Mouse (Mus musculus): Measurements from ENCODE around the gene Tob2. TPM values are rescaled to one million over a fixed set of nuclear protein-coding genes. Genes with fewer than 3 reads are reported as not detected.

Gene Tob2
- polyA plus RNA-seq, 1 experiment from 2014 or later = 15.6 TPM

DNA sequence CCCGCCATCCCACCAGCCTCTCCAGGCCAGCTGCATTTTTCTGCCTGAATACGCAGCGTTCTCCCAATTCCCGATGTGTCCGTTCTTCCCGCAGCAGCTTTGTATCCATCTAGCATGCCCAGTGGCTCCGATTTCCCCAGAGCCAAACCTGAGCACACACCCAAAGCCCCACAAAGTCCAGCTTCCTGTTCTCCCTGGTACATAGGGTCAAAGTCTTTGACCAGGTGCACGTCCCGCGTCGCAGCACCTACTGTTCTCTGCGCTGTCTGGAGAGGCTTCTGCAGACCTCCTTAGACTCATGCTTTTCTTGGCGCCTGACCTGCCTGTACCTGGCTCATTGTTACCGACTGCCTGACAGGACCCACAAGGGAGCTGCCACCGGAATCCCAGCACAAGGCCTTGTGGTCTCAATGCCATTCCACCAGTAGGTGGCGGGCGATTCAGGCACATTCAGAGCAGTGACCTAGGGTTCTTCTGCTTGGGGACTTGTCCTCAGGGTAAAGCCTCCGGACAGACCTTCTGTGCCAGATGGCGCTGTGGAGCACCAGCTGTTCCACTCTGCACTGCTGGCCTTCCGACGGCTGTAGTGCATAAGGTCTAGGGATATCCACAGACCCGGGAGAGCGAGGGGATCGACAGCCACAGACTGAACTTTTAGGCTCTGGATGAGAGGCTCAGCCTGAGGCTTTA lies 27.3 kb downstream of the Tob2 start:
- 0 out of 2 replicates have a peak, but pooled peaks cover 12% of the 10 kb centered on the region for H3K27me3 ChIP-seq (ENCODE audit: insufficient read depth, poor library complexity, severe bottlenecking)
- H3K9me3 ChIP-seq = no peaks in the 10 kb centered on the region
- DNase-seq (ENCODE audit: low spot score) = peak; percentile 97
- peaks cover 10% of the 10 kb centered on the region; the same call in 1 of the 2 replicates for H3K36me3 ChIP-seq
- H3K4me3 ChIP-seq = peak overlapping the region; percentile 30; the same call in 1 of the 2 replicates
- WGBS = 14% methylated on average over 24 of the region's 24 CpGs
- H3K27ac ChIP-seq = peak overlapping the region; percentile 30; the same call in 1 of the 2 replicates
- H3K4me1 ChIP-seq = peaks cover 31% of the 10 kb centered on the region

DNA sequence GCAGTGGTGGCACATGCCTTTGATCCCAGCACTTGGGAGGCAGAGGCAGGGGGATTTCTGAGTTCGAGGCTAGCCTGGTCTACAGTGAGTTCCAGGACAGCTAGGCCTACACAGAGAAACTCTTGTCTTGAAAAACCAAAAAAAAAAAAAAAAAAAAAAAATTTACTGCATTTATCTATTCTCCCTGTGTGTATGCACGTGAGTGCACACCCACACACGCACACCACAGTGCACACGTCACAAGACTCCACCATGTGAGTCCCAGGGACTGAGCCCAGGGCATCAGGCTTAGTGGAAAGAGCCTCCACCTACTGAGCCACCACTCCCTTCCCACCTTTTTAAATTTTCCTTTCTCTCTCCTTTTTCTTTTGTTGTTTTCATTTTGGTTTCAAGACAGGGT lies 28.1 kb downstream of the Tob2 start:
- Histone ChIP-seq H3K27me3 (ENCODE audit: insufficient read depth, poor library complexity, severe bottlenecking) (0 out of 2 replicates have a peak, but pooled peaks cover 12% of the 10 kb centered on the region), H3K9me3 (no peaks in the 10 kb centered on the region), H3K4me3 (no peak overlapping the region), H3K27ac (no peak overlapping the region), H3K4me1 (peaks cover 24% of the 10 kb centered on the region), H3K36me3 (peaks cover 14% of the 10 kb centered on the region)
- 86% methylated on average over 4 of the region's 4 CpGs for WGBS
- DNase-seq (ENCODE audit: low spot score) = no peak

- no peak for DNase-seq (ENCODE audit: low spot score)
- Histone ChIP-seq H3K9me3 (no peaks in the 10 kb centered on the region), H3K4me3 (no peak overlapping the region), H3K27ac (no peak overlapping the region), H3K27me3 (ENCODE audit: insufficient read depth, poor library complexity, severe bottlenecking) (0 out of 2 replicates have a peak, but pooled peaks cover 3% of the 10 kb centered on the region), H3K36me3 (peaks cover 28% of the 10 kb centered on the region), H3K4me1 (peaks cover 14% of the 10 kb centered on the region)
- WGBS = 67% methylated on average over 2 of the region's 2 CpGs
These were observed 29.4 kb downstream of the Tob2 start for GRCm38 (mm10) chr15:81829208-81829580.

DNA sequence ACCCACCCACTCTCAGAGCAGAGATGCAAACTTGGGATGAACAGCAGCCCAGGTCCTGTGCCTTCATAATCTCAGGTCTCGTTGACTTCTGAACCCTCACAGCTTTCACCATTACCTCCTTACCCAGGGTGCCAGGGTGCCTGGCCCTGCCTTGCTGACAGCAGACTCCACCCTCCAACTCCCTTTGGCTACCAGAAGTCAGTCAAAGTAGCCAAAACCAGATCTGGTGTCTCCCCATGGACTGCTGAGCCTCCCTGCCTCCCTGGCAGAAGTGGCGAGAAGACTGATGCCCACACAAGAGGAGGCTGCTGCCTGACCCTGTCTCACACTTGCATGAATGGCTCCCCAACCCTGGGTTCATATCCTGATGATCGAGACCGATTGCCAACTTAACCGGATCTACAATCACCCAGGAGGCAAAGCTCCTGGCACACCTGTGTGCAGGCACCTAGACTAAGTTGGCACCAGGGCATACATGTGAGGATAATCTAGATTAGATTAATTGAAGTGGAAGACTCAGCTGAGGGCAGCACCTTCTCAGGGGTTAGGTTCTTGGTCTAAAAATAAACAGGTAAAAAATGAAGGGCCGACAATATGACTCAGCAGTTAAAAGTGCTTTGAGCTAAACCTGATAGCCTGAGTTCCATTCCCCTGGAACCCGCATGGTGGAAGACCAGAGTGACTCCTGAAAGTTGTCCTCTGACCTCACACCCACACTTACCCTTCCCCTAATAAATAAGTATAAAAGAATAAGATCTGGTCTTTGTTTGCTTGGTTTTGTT lies 30.0 kb downstream of the Tob2 start:
- Histone ChIP-seq H3K27ac (no peak overlapping the region), H3K4me1 (peaks cover 11% of the 10 kb centered on the region), H3K27me3 (ENCODE audit: insufficient read depth, poor library complexity, severe bottlenecking) (no peaks in the 10 kb centered on the region), H3K36me3 (peaks cover 33% of the 10 kb centered on the region), H3K4me3 (no peak overlapping the region), H3K9me3 (no peaks in the 10 kb centered on the region)
- no peak for DNase-seq (ENCODE audit: low spot score)
- 70% methylated on average over 7 of the region's 7 CpGs for WGBS

DNA sequence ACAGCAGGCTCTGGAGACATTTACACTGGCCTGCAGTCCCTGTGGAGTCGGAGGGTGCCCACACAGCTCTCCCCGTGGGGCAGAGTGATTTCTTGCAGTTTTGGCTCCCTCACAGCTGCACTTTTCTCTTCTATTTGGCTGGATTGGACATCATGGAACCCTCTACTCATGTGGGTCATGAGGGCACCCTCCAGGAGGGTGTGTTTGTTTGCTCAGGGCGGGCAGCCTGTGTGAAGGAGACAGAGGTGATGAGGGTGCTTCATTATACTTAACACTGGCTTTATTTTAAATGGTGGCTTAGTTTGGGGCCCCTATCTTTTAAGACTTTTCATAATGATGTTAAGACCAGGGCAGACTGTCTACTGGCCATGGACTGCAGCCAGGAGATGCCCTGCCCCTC lies 33.8 kb downstream of the Tob2 start:
- Histone ChIP-seq H3K27me3 (ENCODE audit: insufficient read depth, poor library complexity, severe bottlenecking) (no peaks in the 10 kb centered on the region), H3K4me1 (peaks cover 5% of the 10 kb centered on the region), H3K27ac (no peak overlapping the region), H3K36me3 (peaks cover 67% of the 10 kb centered on the region), H3K9me3 (no peaks in the 10 kb centered on the region), H3K4me3 (no peak overlapping the region)
- no peak for DNase-seq (ENCODE audit: low spot score)
- WGBS = 83% methylated on average over 3 of the region's 3 CpGs

- no peaks in the 10 kb centered on the region for H3K9me3 ChIP-seq
- no peaks in the 10 kb centered on the region for H3K4me1 ChIP-seq
- DNase-seq (ENCODE audit: low spot score) = no peak
- H3K27ac ChIP-seq = no peak overlapping the region
- 87% methylated on average over 3 of the region's 3 CpGs for WGBS
- no peak overlapping the region for H3K4me3 ChIP-seq
- H3K36me3 ChIP-seq = peaks cover 86% of the 10 kb centered on the region
- H3K27me3 ChIP-seq (ENCODE audit: insufficient read depth, poor library complexity, severe bottlenecking) = no peaks in the 10 kb centered on the region
These were observed 36.0 kb downstream of the Tob2 start for GRCm38 (mm10) chr15:81822631-81823030.

- 87% methylated on average over 3 of the region's 3 CpGs for WGBS
- no peak overlapping the region for H3K27ac ChIP-seq
- no peak overlapping the region for H3K4me3 ChIP-seq
- no peak for DNase-seq (ENCODE audit: low spot score)
- H3K4me1 ChIP-seq = peaks cover under 1% of the 10 kb centered on the region; the same call in 1 of the 2 replicates
- peaks cover 81% of the 10 kb centered on the region for H3K36me3 ChIP-seq
- H3K27me3 ChIP-seq (ENCODE audit: insufficient read depth, poor library complexity, severe bottlenecking) = no peaks in the 10 kb centered on the region
- H3K9me3 ChIP-seq = no peaks in the 10 kb centered on the region
These were observed 40.2 kb downstream of the Tob2 start for GRCm38 (mm10) chr15:81818404-81818803.

DNA sequence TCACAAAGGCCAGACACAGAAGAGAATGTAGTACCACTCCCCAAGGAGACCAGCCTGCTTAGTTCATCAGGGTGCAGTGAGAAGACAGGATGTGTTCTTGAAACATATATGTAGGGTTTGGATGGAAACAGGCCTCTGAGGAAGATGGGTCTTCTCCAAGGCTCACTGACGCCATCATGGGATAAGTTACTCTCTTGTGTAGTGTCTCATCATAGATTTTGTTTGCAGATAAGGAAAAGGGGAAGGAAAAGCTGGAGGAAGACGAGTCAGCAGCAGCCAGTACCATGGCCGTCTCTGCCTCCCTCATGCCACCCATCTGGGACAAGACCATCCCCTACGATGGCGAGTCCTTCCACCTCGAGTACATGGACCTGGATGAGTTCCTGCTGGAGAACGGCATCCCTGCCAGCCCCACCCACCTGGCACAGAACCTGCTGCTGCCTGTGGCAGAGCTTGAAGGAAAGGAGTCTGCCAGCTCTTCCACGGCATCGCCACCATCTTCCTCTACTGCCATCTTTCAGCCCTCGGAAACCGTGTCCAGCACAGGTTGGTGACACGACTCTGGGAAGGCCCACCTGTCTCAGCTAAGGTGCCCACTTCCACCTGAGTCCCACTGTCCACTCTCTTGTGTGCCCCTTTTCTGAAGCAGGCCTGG lies 43.8 kb downstream of the Tob2 start:
- Histone ChIP-seq H3K27me3 (ENCODE audit: insufficient read depth, poor library complexity, severe bottlenecking) (no peaks in the 10 kb centered on the region), H3K4me3 (no peak overlapping the region), H3K4me1 (peaks cover 27% of the 10 kb centered on the region), H3K9me3 (no peaks in the 10 kb centered on the region), H3K36me3 (peaks cover 51% of the 10 kb centered on the region), H3K27ac (no peak overlapping the region)
- DNase-seq (ENCODE audit: low spot score) = no peak
- WGBS = 87% methylated on average over 12 of the region's 12 CpGs

- Histone ChIP-seq H3K36me3 (peaks cover 44% of the 10 kb centered on the region), H3K4me3 (no peak overlapping the region), H3K9me3 (no peaks in the 10 kb centered on the region), H3K4me1 (peaks cover 31% of the 10 kb centered on the region), H3K27ac (no peak overlapping the region), H3K27me3 (ENCODE audit: insufficient read depth, poor library complexity, severe bottlenecking) (no peaks in the 10 kb centered on the region)
- DNase-seq (ENCODE audit: low spot score) = no peak
- 75% methylated on average over 5 of the region's 5 CpGs for whole genome bisulfite sequencing
These were observed 44.5 kb downstream of the Tob2 start for GRCm38 (mm10) chr15:81813986-81814705.

- WGBS = 70% methylated on average over 7 of the region's 7 CpGs
- no peak for DNase-seq (ENCODE audit: low spot score)
- Histone ChIP-seq H3K27me3 (ENCODE audit: insufficient read depth, poor library complexity, severe bottlenecking) (no peaks in the 10 kb centered on the region), H3K27ac (no peak overlapping the region), H3K4me3 (peak overlapping the region; percentile 89; the same call in 1 of the 2 replicates), H3K9me3 (no peaks in the 10 kb centered on the region), H3K36me3 (peaks cover 34% of the 10 kb centered on the region), H3K4me1 (peaks cover 31% of the 10 kb centered on the region)
These were observed 45.6 kb downstream of the Tob2 start for GRCm38 (mm10) chr15:81812696-81813631.

DNA sequence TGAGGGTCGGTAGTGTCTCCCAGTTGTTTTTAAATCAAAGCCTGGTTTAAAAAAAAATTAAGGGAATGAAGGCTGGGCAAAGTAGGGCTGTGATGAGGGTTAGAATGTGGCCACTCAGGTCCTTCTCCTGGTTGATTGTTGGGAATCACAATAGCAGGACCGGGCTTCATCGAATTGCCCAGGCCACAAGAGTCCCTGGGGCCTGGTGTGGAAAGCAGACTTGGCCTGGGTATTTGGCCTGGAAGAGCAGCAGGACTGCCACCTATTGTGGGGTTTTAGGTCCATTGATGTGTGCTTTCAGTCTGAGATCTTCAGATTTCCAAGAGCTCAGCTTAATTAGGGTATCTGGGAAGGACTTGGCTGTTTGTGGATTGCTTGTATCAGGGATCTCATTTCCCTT lies 46.3 kb downstream of the Tob2 start:
- H3K36me3 ChIP-seq = peaks cover 27% of the 10 kb centered on the region
- H3K27ac ChIP-seq = peak overlapping the region; percentile 93
- no peaks in the 10 kb centered on the region for H3K27me3 ChIP-seq (ENCODE audit: insufficient read depth, poor library complexity, severe bottlenecking)
- H3K4me3 ChIP-seq = peak overlapping the region; percentile 89
- no peak for DNase-seq (ENCODE audit: low spot score)
- 50% methylated on average over 3 of the region's 3 CpGs for WGBS
- peaks cover 31% of the 10 kb centered on the region for H3K4me1 ChIP-seq
- H3K9me3 ChIP-seq = no peaks in the 10 kb centered on the region

- H3K4me1 ChIP-seq = peaks cover 33% of the 10 kb centered on the region
- peak overlapping the region; percentile 93 for H3K27ac ChIP-seq
- WGBS = 1% methylated on average over 20 of the region's 26 CpGs
- peaks cover 21% of the 10 kb centered on the region for H3K36me3 ChIP-seq
- peak; percentile 92 for DNase-seq (ENCODE audit: low spot score)
- no peaks in the 10 kb centered on the region for H3K9me3 ChIP-seq
- no peaks in the 10 kb centered on the region for H3K27me3 ChIP-seq (ENCODE audit: insufficient read depth, poor library complexity, severe bottlenecking)
- H3K4me3 ChIP-seq = peak overlapping the region; percentile 89
These were observed 47.0 kb downstream of the Tob2 start for GRCm38 (mm10) chr15:81811599-81811996.
